ENCODE assay signal across 20 mouse cellular contexts in the genomic region with DNA sequence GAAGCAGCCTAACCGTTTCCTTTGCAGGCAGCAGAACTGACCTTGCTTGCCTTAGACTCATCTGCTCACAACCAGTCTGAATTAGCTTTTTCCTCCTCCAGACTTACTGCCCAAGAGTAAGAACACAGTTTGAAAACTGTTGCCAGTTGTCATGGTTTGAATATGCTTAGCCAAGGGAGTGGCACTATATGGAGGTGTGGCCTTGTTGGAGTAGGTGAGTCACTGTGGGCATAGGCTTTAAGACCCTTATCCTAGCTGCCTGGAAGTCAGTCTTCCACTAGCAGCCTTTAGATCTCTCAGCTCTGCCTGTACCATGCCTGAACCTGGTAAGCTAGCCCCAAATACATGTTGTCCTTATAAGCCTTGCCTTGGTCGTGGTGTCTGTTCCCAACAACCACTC. TPM values are rescaled to one million over a fixed set of nuclear protein-coding genes. Genes with fewer than 3 reads are reported as not detected.
DNase-seq lines count a peak whose midpoint lies in the region; ATAC-seq and TF ChIP-seq lines count a peak whose summit lies in the region.
"Had no signal": no experiment of that assay in that cellular context is flagged by ENCODE, and none has a peak within 500 bp of the region (broad histone marks: within the 10 kb centered on the region; RNA-seq: fewer than 3 reads in every experiment).

No protein-coding gene starts in this region.

- no peak overlapping the region for H3K9ac ChIP-seq in lung, embryonic 15.5 days
- no peak overlapping the region for H3K9ac ChIP-seq in intestine, embryonic 15.5 days
- no peak overlapping the region for H3K9ac ChIP-seq in stomach, embryonic 16.5 days (ENCODE audit: low read length)
- H3K9ac ChIP-seq: forebrain, embryonic 13.5 days; heart, embryonic 15.5 days; hindbrain, embryonic 13.5 days; limb, embryonic 15.5 days had no signal

- H3K4me3 ChIP-seq in lung, embryonic 15.5 days: no peak overlapping the region
- H3K4me3 ChIP-seq in lung, adult 2 months (replicated peaks; ENCODE audit: extremely low read depth, low read depth, low read length): no peak overlapping the region
- H3K4me3 ChIP-seq in intestine, embryonic 15.5 days (replicated peaks): no peak overlapping the region
- no peak overlapping the region for H3K4me3 ChIP-seq in stomach, embryonic 16.5 days (replicated peaks; ENCODE audit: low read length)
- H3K4me3 ChIP-seq: forebrain, embryonic 13.5 days; gastrocnemius, adult 2 months; heart, embryonic 15.5 days; hindbrain, embryonic 13.5 days; limb, embryonic 15.5 days had no signal

- H3K4me1 ChIP-seq in lung, embryonic 15.5 days: peaks cover 12% of the 10 kb centered on the region
- H3K4me1 ChIP-seq in lung, adult 2 months (ENCODE audit: control insufficient read depth, insufficient read depth, low read length): peaks cover 3% of the 10 kb centered on the region; the same call in 1 of the 2 replicates
- peaks cover 3% of the 10 kb centered on the region; the same call in 1 of the 2 replicates for H3K4me1 ChIP-seq in intestine, embryonic 15.5 days (replicated peaks)
- H3K4me1 ChIP-seq in stomach, embryonic 16.5 days (ENCODE audit: control insufficient read depth, insufficient read depth, low read length): peaks cover 5% of the 10 kb centered on the region

- H3K9me3 ChIP-seq in lung, embryonic 15.5 days: no peaks in the 10 kb centered on the region
- no peaks in the 10 kb centered on the region for H3K9me3 ChIP-seq in intestine, embryonic 15.5 days
- no peaks in the 10 kb centered on the region for H3K9me3 ChIP-seq in stomach, embryonic 16.5 days (replicated peaks; ENCODE audit: control insufficient read depth, low read length)
- H3K9me3 ChIP-seq: forebrain, embryonic 13.5 days; heart, embryonic 15.5 days; hindbrain, embryonic 13.5 days; limb, embryonic 15.5 days had no signal

- TF ChIP-seq POLR2A in lung, adult 2 months (IDR thresholded peaks at IDR 0.05; ENCODE audit: borderline replicate concordance, extremely low read depth, low read depth, low read length): no peak

- H3K27ac ChIP-seq in lung, embryonic 15.5 days: no peak overlapping the region
- no peak overlapping the region for H3K27ac ChIP-seq in intestine, embryonic 15.5 days
- no peak overlapping the region for H3K27ac ChIP-seq in stomach, embryonic 16.5 days (ENCODE audit: low read length)
- H3K27ac ChIP-seq: forebrain, embryonic 13.5 days; gastrocnemius, adult 2 months; heart, embryonic 15.5 days; hindbrain, embryonic 13.5 days; limb, embryonic 15.5 days had no signal

- TF ChIP-seq CTCF in lung, adult 2 months (IDR thresholded peaks at IDR 0.05; ENCODE audit: insufficient read depth, low read length): no peak

- H3K27me3 ChIP-seq in lung, embryonic 15.5 days: no peaks in the 10 kb centered on the region
- no peaks in the 10 kb centered on the region for H3K27me3 ChIP-seq in intestine, embryonic 15.5 days (replicated peaks)
- H3K27me3 ChIP-seq in stomach, embryonic 16.5 days (ENCODE audit: control insufficient read depth, insufficient read depth, low read length): no peaks in the 10 kb centered on the region
- H3K27me3 ChIP-seq: forebrain, embryonic 13.5 days; heart, embryonic 15.5 days; hindbrain, embryonic 13.5 days; limb, embryonic 15.5 days had no signal

- WGBS in lung, embryonic 15.5 days: 71% methylated on average over 2 of the region's 2 CpGs
- WGBS in lung, adult 2 months: 74% methylated on average over 2 of the region's 2 CpGs
- WGBS in intestine, embryonic 15.5 days: 75% methylated on average over 2 of the region's 2 CpGs
- 82% methylated on average over 2 of the region's 2 CpGs for WGBS in stomach, embryonic 16.5 days

- ATAC-seq in lung, embryonic 15.5 days (ENCODE audit: borderline replicate concordance, extremely low read depth, low FRiP score, low TSS enrichment): 0 out of 2 replicates have a peak, but pooled peaks have one; percentile 31
- ATAC-seq in intestine, embryonic 15.5 days: peak; percentile 61
- peak; percentile 79; the same call in 1 of the 2 replicates for ATAC-seq in stomach, embryonic 16.5 days (ENCODE audit: insufficient read depth, low FRiP score)
- ATAC-seq: forebrain, embryonic 13.5 days had no signal

- DNase-seq in lung, adult 2 months: no peak
- peak; percentile 60 for DNase-seq in ES-CJ7 (ENCODE audit: low read depth, low spot score)
- DNase-seq in spleen, postnatal 36 days (ENCODE audit: low spot score in 2 of 2): no peak
- no peak for DNase-seq in right cerebral cortex, postnatal 25 days
- DNase-seq: adrenal gland, postnatal 25 days; cerebellum, adult 8-10 months; cerebellum, postnatal 36 days; gastrocnemius, adult 2 months; heart, postnatal 36 days; kidney, adult 9 months; layer of hippocampus, adult 9-11 months; left cerebral cortex, postnatal 4 days; thymus, postnatal 14 days had no signal

- peaks cover 34% of the 10 kb centered on the region for H3K36me3 ChIP-seq in lung, embryonic 15.5 days
- H3K36me3 ChIP-seq in intestine, embryonic 15.5 days: no peaks in the 10 kb centered on the region
- H3K36me3 ChIP-seq in stomach, embryonic 16.5 days (ENCODE audit: control insufficient read depth, insufficient read depth, low read length): peaks cover 12% of the 10 kb centered on the region; the same call in 1 of the 2 replicates

- no peak overlapping the region for H3K4me2 ChIP-seq in lung, embryonic 15.5 days
- H3K4me2 ChIP-seq in intestine, embryonic 15.5 days (replicated peaks): no peak overlapping the region
- no peak overlapping the region for H3K4me2 ChIP-seq in stomach, embryonic 16.5 days (ENCODE audit: low read depth, low read length)
- H3K4me2 ChIP-seq: forebrain, embryonic 13.5 days; heart, embryonic 15.5 days; hindbrain, embryonic 13.5 days; limb, embryonic 15.5 days had no signal

RNA-seq across cellular contexts. Expression of gene Mzt1, which starts 8.2 kb away (rescaled TPM):
- polyA plus RNA-seq in lung, embryonic 15.5 days (2015; fragmentation: Nextera tagmentation; extraction: Ambion mirVana): 72.2 and 76.4 TPM in 2 replicates
- polyA plus RNA-seq in lung, adult 2 months (2012; rRNA removed): 5.4 and 12.3 TPM in 2 replicates
- polyA plus RNA-seq in intestine, embryonic 15.5 days (2015; fragmentation: Nextera tagmentation; extraction: Ambion mirVana): 60.8 and 70.6 TPM in 2 replicates
- polyA plus RNA-seq in stomach, embryonic 16.5 days (2015; fragmentation: Nextera tagmentation; extraction: Ambion mirVana): 66.6 and 67.8 TPM in 2 replicates

RNA-seq across cellular contexts. Expression of gene Bora, which starts 8.3 kb away (rescaled TPM):
- 70.3 and 75.6 TPM in 2 replicates for polyA plus RNA-seq in lung, embryonic 15.5 days (2015; fragmentation: Nextera tagmentation; extraction: Ambion mirVana)
- polyA plus RNA-seq in lung, adult 2 months (2012; rRNA removed): 0.49 and 1.3 TPM in 2 replicates
- polyA plus RNA-seq in intestine, embryonic 15.5 days (2015; fragmentation: Nextera tagmentation; extraction: Ambion mirVana): 61.2 and 61.8 TPM in 2 replicates
- polyA plus RNA-seq in stomach, embryonic 16.5 days (2015; fragmentation: Nextera tagmentation; extraction: Ambion mirVana): 49.5 and 53.5 TPM in 2 replicates

RNA-seq across cellular contexts. Expression of gene Rpl36a-ps1, which starts 43.6 kb away (rescaled TPM):
- 1.4 and 1.7 TPM in 2 replicates for polyA plus RNA-seq in lung, embryonic 15.5 days (2015; fragmentation: Nextera tagmentation; extraction: Ambion mirVana)
- polyA plus RNA-seq in lung, adult 2 months (2012; rRNA removed): not detected in 2 replicates
- 0.96 and 1.6 TPM in 2 replicates for polyA plus RNA-seq in intestine, embryonic 15.5 days (2015; fragmentation: Nextera tagmentation; extraction: Ambion mirVana)
- 0.79 and 3.1 TPM in 2 replicates for polyA plus RNA-seq in stomach, embryonic 16.5 days (2015; fragmentation: Nextera tagmentation; extraction: Ambion mirVana)
- polyA plus RNA-seq: hindbrain, embryonic 13.5 days had no signal

Comparison
In these comparisons a context has a peak if more than half of its experiments do, and no peak if none do; other contexts are left out.
1. RNA of gene Bora, which starts 8.3 kb away (polyA plus RNA-seq): 70.3 to 75.6 TPM in lung, embryonic 15.5 days, 61.2 to 61.8 TPM in intestine, embryonic 15.5 days and 49.5 to 53.5 TPM in stomach, embryonic 16.5 days; 0.49 to 1.3 TPM in lung, adult 2 months; every median in the first group is over 10 times any median in the second.
2. Peak in every context shown above with its lines, with median percentiles within 50 percentile points of each other: ATAC-seq.